Mouse (Mus musculus) liver, postnatal 0 days (tissue): ENCODE results near the gene Jak1. TPM values are rescaled to one million over a fixed set of nuclear protein-coding genes. Genes with fewer than 3 reads are reported as not detected.

Experiments used
- ATAC-seq: fragments of 200-750 bp; cut with Nextera tagmentation; 2 replicates; pipeline ENCODE4 v1.8.0; 2017; ENCODE audit warnings: mild to moderate bottlenecking, moderate library complexity
- DNase-seq: peaks from one replicate; pipeline ENCODE4 v3.0.0-alpha.2; 2016
- H3K27ac ChIP-seq: fragments of 300-500 bp; sonication (generic); 2 replicates; pipeline ENCODE4 v1.5.1; 2014; ENCODE audit warnings: antibody characterized with exemption, moderate library complexity, mild to moderate bottlenecking, low read depth
- H3K27me3 ChIP-seq: fragments of 300-500 bp; sonication (generic); 2 replicates; pipeline ENCODE4 v1.6.1; 2014; ENCODE audit warnings: low read length, control low read depth, mixed read lengths; ENCODE audit not compliant: insufficient read depth
- H3K36me3 ChIP-seq: fragments of 300-500 bp; sonication (generic); replicated peaks from 2 replicates; pipeline ENCODE4 v1.6.1; 2014; ENCODE audit warnings: mild to moderate bottlenecking, control low read depth, low read length, moderate library complexity, mixed read lengths; ENCODE audit not compliant: insufficient read depth
- H3K4me1 ChIP-seq: fragments of 300-500 bp; sonication (generic); 2 replicates; pipeline ENCODE4 v1.6.1; 2014; ENCODE audit warnings: antibody characterized with exemption, mild to moderate bottlenecking, control low read depth; ENCODE audit not compliant: insufficient read depth
- H3K4me2 ChIP-seq: fragments of 300-500 bp; sonication (generic); 2 replicates; pipeline ENCODE4 v1.6.1; 2014; ENCODE audit warnings: low read depth, mild to moderate bottlenecking, low read length, moderate library complexity, mixed read lengths
- H3K4me3 ChIP-seq: fragments of 300-500 bp; sonication (generic); 2 replicates; pipeline ENCODE4 v1.5.1; 2014; ENCODE audit warnings: low read depth, low read length
- H3K9ac ChIP-seq: fragments of 300-500 bp; sonication (generic); replicated peaks from 2 replicates; pipeline ENCODE4 v1.6.1; 2014; ENCODE audit warnings: mild to moderate bottlenecking, moderate library complexity
- H3K9me3 ChIP-seq: fragments of 300-500 bp; sonication (generic); 2 replicates; pipeline ENCODE4 v1.6.1; 2016; ENCODE audit warnings: mild to moderate bottlenecking, control low read depth, low read length, mixed read lengths
- CTCF ChIP-seq: sonication (generic); IDR thresholded peaks from 2 replicates; pipeline ENCODE4 v1.5.1; 2016; ENCODE audit warnings: antibody characterized with exemption, low read depth
- EP300 ChIP-seq: IDR thresholded peaks from 2 replicates; pipeline ENCODE4 v1.6.1; 2016; ENCODE audit warnings: antibody characterized with exemption, low read depth, mild to moderate bottlenecking
- WGBS: fragments of 180-500 bp; shearing (Covaris S2); extraction: QIAGEN DNeasy Blood & Tissue Kit; methylation state at CpG from one replicate; pipeline ENCODE4 v1.1.7; 2014; ENCODE audit not compliant: insufficient replicate concordance; 5-methylcytosine and 5-hydroxymethylcytosine counted together
- polyA plus RNA-seq: library from polyadenylated mRNA; unstranded; fragments of >200 nt; fragmentation: Nextera tagmentation; extraction: Ambion mirVana; gene quantifications from 2 replicates; pipeline ENCODE4 v1.2.1, GENCODE M21; 2015

Gene Jak1
- polyA plus RNA-seq, 1 experiment from 2014 or later, result 51.2 TPM

DNA sequence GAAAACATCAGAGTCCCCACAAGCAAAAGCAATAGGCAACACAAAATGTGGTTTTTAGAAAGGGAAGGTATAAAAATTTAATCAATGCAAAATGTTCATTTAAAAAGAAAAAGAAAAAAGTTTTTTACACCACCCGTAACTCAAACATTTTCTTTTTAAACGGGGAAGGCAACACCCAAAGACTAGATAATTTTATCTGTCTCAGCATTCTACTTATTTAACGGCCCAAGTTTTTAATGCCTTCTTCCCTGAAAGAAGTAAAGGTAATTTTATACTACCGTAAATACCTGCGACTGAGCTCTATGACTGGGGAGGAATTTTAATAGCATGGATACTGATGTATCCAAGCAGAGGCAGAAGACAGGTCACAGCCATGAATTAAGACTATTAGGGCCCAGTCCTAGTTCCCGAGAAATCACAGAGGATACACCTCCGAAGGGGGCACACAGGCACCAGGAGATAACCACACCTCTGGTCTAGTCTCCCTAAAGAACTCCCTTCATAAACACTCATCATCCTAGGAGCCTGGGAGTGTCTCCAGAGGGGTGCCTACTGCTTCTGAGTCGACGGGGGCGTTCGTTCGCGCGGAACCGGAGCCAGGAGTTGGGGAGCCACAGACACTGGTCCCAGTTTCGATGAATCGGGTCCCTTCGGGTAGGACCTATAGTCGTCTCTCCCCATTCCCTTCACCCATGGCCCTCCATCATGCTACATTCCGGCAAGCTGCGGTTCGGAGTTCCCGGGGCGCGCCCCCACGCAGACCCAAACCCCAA is 928 bp downstream of the Jak1 start:
- TF ChIP-seq CTCF, result no peak
- no peak for TF ChIP-seq EP300
- peaks cover 37% of the 10 kb centered on the region for H3K4me1 ChIP-seq
- ATAC-seq, result peak; percentile 6
- no peak for DNase-seq
- H3K27ac ChIP-seq, result peak overlapping the region; percentile 99
- H3K4me3 ChIP-seq, result peak overlapping the region; percentile 100
- H3K27me3 ChIP-seq, result no peaks in the 10 kb centered on the region
- H3K4me2 ChIP-seq, result peak overlapping the region; percentile 93
- H3K9me3 ChIP-seq, result no peaks in the 10 kb centered on the region
- H3K36me3 ChIP-seq, result no peaks in the 10 kb centered on the region
- peak overlapping the region; percentile 100 for H3K9ac ChIP-seq
- 4% methylated on average over 26 of the region's 26 CpGs for WGBS

DNA sequence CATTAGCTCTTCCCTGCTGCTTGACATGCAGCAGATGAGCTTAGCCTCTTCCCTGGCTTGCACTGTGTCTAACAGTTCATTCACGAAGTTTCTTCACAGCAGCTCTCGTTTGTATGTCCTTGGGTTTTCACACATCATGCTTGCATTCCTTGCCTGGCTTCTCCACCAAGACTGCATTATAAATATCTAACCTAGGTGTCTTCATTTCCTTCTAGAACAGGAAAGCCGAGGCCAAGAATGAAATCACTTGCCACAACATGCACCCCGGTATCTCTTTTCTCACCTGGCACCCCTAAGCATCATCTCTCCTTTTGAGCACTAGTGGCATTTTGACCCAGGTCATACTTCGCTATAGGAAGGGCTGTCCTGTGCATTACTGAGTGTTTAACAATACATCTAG is 3.5 kb downstream of the Jak1 start:
- no peak overlapping the region for H3K27ac ChIP-seq
- no peak overlapping the region for H3K4me3 ChIP-seq
- TF ChIP-seq CTCF, result no peak
- TF ChIP-seq EP300, result no peak
- H3K4me1 ChIP-seq, result peaks cover 51% of the 10 kb centered on the region
- no peaks in the 10 kb centered on the region for H3K9me3 ChIP-seq
- no peak for ATAC-seq
- H3K36me3 ChIP-seq, result no peaks in the 10 kb centered on the region
- H3K4me2 ChIP-seq, result peak overlapping the region; percentile 38; the same call in 1 of the 2 replicates
- DNase-seq, result no peak
- 65% methylated on average over 5 of the region's 5 CpGs for WGBS
- no peak overlapping the region for H3K9ac ChIP-seq
- no peaks in the 10 kb centered on the region for H3K27me3 ChIP-seq

DNA sequence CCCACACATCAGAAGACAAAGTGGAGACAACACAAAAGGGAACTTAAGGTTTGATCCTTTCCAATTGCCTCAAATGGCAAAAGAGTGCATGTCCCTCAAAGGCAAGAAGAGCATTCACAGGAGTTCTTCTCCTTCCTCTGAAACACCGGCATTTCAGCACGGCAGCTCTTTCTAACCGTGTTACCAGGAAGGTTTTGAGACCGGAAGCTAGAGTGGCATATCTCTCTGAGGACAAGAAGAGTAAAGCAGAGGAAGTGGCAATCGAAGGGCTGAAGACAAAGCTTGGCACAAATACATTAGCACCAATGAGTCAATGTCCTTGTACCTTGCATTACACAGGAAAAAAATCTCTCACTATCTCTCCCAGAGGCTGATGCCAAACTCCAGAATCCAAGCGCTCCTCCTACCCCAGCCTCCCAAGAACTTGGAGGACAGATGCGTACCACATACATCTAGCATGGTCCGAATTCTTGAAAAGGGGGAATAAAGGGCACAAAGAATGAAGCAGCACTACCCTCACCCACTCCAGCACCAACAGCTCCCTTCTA is 4.3 kb downstream of the Jak1 start:
- H3K36me3 ChIP-seq, result no peaks in the 10 kb centered on the region
- peak overlapping the region; percentile 38 for H3K4me2 ChIP-seq
- 0 out of 2 replicates have a peak overlapping the region, but pooled peaks have one; percentile 29 for H3K27ac ChIP-seq
- H3K9me3 ChIP-seq, result no peaks in the 10 kb centered on the region
- H3K9ac ChIP-seq, result no peak overlapping the region; the same call in 1 of the 2 replicates
- WGBS, result 43% methylated on average over 8 of the region's 8 CpGs
- no peak overlapping the region for H3K4me3 ChIP-seq
- DNase-seq (no peak), ATAC-seq (no peak)
- TF ChIP-seq CTCF (no peak), EP300 (no peak)
- peaks cover 51% of the 10 kb centered on the region for H3K4me1 ChIP-seq
- no peaks in the 10 kb centered on the region for H3K27me3 ChIP-seq

DNA sequence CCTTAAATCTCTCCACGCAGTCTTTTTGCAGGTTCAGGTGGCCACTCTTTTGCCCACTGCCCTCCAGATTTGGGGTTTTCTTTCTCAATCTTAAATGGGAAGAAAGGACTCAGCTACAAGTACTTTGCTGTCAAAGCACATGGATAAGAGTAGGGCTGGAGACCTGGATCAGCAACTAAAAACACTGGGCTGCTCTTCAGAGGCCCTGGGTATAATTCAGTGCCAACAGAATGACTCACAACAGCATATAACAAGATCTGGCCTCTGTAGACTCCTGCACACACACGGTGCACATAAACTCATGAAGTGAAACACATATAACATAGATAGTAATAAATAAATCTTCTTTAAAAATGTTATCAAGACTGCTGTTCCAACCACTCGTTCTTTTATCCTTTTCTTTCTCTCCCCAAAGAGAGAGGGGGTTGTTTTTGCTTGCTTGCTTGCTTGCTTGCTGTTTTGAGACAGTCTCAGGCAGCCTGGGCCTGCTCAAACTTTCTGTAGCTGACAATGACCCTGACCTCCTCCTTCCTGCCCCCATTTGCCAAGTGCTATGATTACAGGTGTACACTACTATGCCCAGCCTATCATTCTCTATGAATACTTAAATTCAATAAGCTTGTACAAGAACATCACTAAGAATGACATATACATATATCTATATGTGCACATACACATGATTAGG is 8.4 kb downstream of the Jak1 start:
- no peak overlapping the region for H3K9ac ChIP-seq
- TF ChIP-seq CTCF (no peak), EP300 (no peak)
- H3K27me3 ChIP-seq, result no peaks in the 10 kb centered on the region
- H3K27ac ChIP-seq, result 0 out of 2 replicates have a peak overlapping the region, but pooled peaks have one; percentile 13
- H3K9me3 ChIP-seq, result no peaks in the 10 kb centered on the region
- DNase-seq, result no peak
- H3K36me3 ChIP-seq, result no peaks in the 10 kb centered on the region
- peaks cover 72% of the 10 kb centered on the region for H3K4me1 ChIP-seq
- 62% methylated on average over 3 of the region's 3 CpGs for WGBS
- no peak overlapping the region for H3K4me3 ChIP-seq
- no peak for ATAC-seq
- no peak overlapping the region for H3K4me2 ChIP-seq

DNA sequence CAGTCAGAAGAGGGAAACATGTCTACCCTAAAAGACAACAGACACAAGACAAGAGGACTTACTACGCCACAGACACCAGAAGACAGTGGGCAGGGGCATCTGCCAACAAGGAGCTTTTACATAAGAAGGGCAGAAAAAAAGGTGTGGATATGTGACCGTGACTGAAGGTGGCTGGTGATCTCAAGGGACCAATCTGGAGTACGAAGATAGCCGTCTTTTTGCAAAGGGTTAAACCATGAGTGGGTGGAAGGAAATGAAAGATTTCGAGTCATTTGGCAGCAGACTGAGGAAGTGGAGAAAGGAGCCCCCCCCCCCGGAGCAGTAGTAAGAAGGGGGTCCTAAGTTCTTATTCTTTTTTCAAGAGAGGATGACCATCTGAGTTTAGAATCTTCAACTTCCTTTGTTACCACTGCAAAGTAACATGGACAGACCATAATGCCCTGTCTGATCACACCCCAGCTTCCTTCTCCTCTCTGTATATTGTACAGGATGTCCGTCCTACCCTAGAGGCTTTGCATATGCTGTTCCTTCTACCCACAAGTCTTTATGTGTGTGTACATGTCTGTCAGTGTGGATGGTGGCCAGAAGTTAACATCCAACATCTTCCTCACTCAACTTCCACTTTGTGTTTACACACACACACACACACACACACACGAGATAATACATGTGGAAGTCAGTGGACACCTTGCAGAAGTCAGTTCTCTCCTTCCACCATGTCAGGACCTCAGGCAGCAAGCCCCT is 10.3 kb downstream of the Jak1 start:
- Histone ChIP-seq H3K27ac (peak overlapping the region; percentile 71), H3K9ac (no peak overlapping the region), H3K4me1 (peaks cover 67% of the 10 kb centered on the region), H3K27me3 (no peaks in the 10 kb centered on the region), H3K36me3 (no peaks in the 10 kb centered on the region), H3K4me3 (no peak overlapping the region), H3K4me2 (peak overlapping the region; percentile 50), H3K9me3 (no peaks in the 10 kb centered on the region)
- no peak for TF ChIP-seq CTCF
- no peak for TF ChIP-seq EP300
- DNase-seq (no peak), ATAC-seq (no peak)
- WGBS, result 45% methylated on average over 8 of the region's 8 CpGs
